Mouse (Mus musculus) cerebellum, adult 2 months (tissue): Measurements from ENCODE around the gene Pkp3.

ENCODE experiments used
- CTCF ChIP-seq: fragments of 200-500 bp; IDR thresholded peaks from 2 replicates; pipeline ENCODE4 v1.5.1; 2011; ENCODE audit warnings: low read depth, mild to moderate bottlenecking, control low read depth, low read length, moderate library complexity, borderline replicate concordance; ENCODE audit not compliant: insufficient read depth
- POLR2A ChIP-seq: fragments of 200-500 bp; IDR thresholded peaks from 2 replicates; pipeline ENCODE4 v1.6.1; 2011; ENCODE audit warnings: low read length, control low read depth, borderline replicate concordance; ENCODE audit not compliant: insufficient read depth

DNA sequence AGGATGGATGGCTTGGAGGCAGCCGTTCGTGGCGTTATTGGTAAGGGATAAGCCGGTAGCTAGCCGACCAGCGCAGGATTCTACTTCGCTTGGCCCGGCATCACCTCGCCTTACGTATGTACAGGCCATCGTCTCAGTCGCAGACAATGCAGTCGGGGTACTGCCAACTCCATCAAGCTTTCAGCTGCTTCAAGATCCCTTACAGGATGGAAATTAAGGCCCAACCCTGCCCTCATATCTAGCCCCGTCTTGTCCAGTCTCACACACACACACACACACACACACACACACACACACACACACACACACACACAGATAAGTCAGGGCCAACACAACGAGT is 45.5 kb downstream of the Pkp3 start:
- no peak for TF ChIP-seq POLR2A
- no peak for TF ChIP-seq CTCF
